Mouse (Mus musculus) neutrophil, adult 5-6 weeks (primary cell): ENCODE results near the gene Ntn4. TPM values are rescaled to one million over a fixed set of nuclear protein-coding genes. Genes with fewer than 3 reads are reported as not detected.

Experiments used
- ATAC-seq: fragments of 151-379, 151-347 bp; 2 replicates; pipeline ENCODE4 v1.8.0; 2017; ENCODE audit warnings: mild to moderate bottlenecking, moderate TSS enrichment; ENCODE audit not compliant: insufficient number of reproducible peaks, poor library complexity, low FRiP score, severe bottlenecking; ENCODE audit errors: extremely low read depth
- total RNA-seq: library from RNA; stranded (forward); fragments of 200-1000 nt; gene quantifications from 2 replicates; pipeline ENCODE4 v1.2.3, GENCODE M21; 2017

Gene Ntn4
- total RNA-seq = not detected in 2 replicates

DNA sequence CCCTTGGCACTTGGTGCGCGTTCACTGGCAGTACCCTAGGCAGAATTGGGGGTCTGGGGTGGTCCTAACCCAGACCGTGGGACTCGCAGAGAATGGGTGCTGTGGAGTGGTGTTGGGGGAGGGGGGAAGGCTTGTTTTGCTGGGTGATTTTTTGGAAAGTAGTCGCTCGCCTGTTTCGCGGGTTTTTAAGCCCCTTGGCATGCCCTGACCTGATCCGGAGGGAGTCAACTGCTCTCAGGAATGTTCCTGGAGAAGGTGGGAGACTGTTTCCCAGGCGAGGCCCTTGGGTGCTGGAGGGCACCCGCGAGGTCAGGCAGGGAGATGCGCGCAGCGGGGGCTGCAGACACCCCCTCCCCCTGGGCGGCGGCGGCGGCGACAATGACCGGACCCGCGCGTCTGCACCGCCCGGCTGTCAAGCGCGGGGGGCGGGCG is at the start of gene Ntn4:
TSS of gene Ntn4 (plus strand) at position 161 of the 432 bp plus-strand sequence.
- no peak for ATAC-seq

DNA sequence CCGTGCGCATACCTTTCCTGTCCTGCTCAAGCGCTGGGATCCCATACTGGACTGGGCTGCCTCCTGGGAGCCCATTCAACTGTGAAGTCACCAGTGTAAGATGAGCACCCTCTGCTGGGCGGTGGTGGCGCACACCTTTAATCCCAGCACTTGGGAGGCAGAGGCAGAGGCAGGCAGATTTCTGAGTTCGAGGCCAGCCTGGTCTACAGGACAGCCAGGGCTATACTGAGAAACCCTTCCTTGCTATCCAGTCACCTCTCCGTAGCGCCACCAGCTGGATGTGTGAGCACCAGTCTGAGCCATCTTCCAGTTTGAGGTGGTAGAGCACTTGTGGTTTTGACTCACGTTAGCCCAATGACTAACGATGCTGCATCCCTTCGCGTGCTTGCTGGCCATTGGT is 48.0 kb upstream of the Ntn4 start:
- no peak for ATAC-seq

DNA sequence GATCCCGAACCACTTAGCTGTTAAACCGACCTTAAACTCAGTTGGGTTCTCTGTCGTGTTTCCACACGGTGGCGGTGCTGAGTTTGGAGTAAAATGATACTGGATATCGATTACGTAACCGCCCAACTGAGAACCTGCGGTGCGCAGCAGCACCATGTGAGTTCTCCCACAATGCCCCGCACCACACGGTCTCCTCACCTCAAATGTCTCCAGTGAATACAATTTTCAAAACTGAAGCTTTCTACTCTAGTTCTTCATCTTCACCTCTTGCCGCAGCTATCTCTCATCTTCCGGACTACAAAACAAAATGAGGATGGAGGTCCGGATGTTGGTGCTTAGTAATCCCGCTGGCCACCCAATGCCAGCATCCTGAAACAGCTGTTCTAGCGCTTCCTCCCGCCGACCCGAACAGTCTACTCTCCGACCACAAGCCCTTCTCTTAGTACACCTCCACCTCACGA is 46.4 kb upstream of the Ntn4 start:
- peak; percentile 78 for ATAC-seq

DNA sequence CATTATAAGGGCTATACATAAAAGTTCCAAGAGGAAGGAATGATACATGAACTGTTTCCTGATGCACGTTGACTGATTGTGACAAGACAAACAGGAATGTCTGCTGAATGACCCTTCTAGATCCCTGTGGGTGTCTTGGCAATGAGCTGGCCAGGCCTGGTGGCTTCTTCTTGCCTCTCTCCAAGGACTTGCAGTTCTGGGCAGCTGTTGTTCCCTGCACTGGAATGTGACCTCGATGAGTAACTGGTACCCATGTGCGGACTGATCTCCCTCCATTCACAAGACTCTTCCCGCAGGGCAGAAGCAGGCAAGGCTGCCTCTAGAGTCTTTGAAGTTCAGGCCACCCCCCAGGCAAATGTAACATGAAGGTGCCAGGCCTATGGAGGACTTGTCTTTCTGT is 44.6 kb upstream of the Ntn4 start:
- ATAC-seq = no peak

DNA sequence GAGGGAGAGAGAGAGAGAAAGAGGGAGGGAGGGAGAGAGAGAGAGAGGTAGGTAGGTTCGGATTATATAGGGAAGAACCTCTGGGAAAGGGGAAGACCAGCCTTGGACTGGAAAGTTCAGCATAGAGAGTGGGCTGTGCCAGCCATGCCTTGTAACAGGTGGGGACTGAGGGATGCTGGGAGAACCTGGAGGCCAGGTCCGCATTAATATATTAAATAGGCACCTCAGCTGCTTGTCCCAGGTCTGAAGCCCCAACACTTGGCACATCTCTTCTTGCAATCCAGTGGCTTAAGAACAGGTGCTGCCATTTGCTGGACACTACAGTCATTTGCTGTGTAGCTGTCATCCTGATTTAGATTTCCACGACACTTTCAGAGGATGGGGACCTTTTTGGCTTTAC is 43.8 kb upstream of the Ntn4 start:
- ATAC-seq = no peak

DNA sequence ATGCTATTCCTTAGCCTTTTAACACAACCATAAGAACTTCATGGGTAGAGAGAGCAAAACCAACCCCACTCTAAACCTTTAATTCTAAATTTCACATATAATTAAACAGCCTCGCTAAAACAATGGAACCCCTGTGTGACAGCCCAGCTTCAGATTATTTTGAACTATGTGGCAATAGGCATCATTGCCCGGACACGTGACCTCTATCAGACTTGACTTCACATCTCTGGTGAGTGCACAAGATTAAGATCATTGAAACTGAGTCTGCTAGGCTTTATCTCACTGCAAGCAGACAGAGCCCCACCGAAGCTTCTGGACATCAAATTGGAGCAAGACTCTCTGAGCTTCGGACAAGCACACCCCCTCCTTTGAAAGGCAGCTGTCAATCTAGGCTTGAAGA is 38.2 kb upstream of the Ntn4 start:
- ATAC-seq = no peak

DNA sequence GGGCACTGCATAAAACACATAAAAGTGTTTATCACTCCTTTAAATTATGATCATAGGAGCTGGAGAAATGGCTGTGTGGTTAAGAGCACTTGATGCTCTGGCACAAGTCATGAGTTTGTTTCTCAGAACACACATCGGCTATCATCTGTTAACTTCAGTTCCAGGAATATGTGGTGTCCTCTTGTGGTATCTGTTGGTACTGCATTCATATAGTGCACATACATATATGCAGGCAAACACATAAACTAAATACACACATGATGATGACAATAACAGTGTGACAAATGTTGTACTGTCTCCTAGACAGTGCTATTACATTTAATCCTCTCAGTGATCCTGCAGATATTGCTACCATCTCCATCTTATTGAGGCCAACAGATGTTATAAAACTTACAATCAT is 37.2 kb upstream of the Ntn4 start:
- no peak for ATAC-seq

DNA sequence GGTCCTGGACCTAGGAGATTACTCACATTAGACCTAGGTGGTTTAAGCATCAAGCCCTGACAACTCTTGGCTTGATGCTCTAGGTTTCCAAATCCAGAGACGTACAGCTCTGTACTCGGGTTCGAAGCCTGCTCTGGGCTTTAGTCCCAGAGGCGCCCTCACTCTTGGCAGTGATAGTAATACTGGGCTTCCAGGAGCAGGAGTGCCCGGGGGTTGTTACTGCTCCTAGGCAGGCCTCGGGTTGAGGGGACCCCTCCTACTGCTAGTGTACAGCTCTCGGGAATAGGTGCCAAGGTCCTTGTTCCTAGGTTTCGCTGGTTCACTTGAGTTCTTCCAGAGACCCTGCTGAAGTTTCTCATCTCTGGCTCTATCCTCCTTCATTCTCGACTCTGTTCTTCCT is 34.2 kb upstream of the Ntn4 start:
- no peak for ATAC-seq

DNA sequence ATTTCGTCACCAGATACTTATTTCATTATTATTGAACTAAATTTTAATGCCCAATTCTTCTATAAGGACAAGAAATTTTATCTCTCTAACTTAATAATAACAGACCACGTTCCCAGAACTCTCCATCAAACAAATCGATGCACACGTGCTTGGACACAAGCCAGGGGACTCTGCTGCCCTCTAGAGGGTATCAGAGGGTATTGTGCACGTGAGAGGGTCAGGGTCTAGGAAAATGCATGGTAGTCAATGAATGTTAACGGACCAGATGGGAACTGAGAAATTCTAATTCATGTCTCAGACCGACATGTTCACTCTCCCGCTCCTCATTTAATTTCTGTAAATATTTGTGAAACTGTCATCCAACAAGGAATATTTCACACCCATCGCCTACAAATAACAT is 32.4 kb upstream of the Ntn4 start:
- ATAC-seq = 0 out of 2 replicates have a peak, but pooled peaks have one; percentile 26

DNA sequence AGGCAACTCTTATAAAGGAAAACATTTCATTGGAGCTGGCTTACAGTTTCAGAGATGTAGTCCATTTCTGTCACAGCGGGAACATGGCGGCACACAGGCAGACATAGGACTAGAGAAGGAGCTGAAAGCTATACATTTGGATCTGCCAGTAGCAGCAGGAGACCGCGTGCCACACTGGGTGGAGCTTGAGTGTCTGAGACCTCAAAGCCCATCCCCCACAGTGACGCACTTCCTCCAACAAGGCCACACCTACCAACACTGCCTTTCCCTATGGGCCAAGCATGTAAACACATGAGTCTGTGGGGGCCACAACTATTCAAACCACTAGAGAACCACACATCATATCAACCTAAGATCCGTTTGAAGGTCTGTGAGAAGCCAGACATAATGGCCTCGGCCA is 31.2 kb upstream of the Ntn4 start:
- ATAC-seq = no peak

DNA sequence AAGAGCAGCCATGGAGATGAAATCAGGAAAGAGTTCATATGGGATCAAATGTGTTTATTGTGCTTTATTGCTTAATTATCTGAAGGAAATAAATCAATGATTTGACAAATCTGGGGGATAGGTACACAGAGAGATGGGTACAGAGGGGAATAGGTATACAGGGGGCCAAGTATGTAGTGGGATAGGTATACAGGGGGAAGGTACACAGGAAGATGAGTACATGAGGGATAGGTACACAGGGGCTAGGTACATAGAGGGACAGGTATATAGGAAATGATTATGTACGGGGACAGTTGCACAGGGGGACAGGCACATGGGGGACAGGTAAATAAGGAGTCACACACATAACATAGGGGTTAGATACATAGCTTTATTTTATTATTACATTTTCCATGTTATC is 29.6 kb upstream of the Ntn4 start:
- no peak for ATAC-seq

DNA sequence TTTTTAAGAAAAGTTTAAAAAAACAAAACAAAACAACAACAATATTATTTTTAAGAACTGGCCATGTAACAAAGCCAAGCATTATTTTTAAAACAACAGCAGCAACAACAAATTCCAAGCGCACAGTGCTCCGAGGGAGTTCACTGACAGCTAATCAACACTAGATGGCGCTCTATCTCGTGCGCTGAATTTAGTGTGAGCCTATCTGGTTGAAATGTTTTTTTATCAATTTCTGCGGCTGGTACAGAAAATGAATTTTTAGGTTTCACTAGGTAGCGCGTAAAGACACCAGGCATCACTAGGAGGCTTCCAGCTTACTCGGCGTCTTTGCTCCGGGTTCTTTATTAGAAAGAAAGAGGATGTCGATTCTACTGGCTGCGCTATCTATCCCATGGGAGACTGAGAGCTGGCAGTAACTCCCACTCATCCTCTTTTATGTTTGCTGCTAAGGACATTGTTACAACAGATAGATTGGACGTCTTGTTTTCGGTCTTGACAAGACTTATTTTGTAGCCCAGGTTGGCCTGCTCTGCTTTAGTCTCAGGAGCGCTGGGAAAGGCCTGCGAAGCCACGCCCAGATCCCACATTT is 29.0 kb upstream of the Ntn4 start:
- ATAC-seq = peak; percentile 62

DNA sequence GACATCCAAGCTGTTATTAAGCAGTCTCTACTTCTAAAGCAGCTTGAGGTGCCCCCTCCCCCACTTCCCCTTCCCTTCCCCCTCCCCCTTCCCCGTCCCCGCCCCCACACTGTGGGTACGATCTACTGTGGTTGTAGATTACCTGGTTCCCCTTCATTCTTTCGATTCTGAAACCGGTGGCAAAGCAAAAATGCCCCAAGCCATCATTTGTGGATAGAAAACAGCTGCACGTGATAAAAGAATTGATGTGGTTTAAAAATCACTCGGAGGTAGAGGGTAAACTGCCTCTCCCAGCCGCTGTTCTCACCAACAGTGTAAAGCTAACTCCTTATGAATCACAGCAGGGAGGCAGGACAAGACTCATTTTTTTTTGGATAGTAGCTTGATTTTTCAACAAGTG is 25.6 kb upstream of the Ntn4 start:
- ATAC-seq = 0 out of 2 replicates have a peak, but pooled peaks have one; percentile 6

DNA sequence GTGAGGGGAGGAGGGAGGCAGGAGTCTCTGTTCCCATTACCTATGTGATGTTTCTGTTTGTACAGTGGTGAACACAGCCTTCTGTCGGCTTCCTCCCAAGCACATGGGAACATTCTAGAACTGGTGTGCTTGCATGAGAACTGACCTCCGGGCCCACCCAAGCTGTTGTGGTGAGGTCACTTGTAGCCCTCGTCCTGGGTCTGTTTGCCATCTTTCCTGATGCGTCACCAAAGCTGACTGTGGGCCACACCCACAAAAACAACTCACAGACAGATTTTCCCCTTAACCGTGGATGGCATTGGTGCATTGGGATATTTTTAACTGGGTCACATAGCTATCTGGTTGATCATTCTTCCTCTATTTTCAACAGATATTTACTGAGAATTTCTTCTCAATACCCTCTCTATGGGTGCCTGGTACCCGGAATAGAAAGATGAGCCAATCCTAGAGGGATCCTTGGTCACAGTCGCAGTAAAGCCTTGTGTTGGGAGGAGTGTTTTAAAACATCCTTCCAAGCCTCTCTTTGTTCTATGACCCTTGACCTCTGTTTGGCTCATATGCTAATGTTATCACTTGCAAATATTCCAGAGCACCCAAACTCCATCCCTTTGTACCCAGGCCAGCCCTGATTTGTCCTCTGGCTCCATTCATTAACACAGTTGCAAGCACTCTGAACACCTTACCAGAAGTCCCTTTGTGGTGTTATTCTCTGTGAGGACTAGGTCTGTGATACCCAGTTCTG is 19.9 kb upstream of the Ntn4 start:
- ATAC-seq = no peak

DNA sequence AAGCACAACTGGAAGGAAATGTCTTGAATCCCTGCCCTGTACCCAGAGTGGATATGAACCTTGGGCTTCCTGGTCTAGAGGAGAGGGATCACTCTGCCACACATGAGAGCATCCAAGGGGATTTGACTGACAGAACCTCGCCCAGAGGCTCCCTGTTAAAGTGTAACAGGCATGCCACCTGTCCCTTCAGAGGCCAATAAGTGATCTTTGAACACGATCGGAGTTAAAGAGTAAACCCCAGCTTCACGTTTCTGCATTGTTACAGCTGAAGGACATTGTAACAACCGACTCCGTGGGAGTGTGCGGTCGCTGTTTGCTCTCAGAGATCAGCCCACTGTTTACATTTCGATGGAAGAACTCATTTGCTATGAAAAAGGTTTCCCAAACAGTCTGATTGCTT is 16.8 kb upstream of the Ntn4 start:
- ATAC-seq = no peak

DNA sequence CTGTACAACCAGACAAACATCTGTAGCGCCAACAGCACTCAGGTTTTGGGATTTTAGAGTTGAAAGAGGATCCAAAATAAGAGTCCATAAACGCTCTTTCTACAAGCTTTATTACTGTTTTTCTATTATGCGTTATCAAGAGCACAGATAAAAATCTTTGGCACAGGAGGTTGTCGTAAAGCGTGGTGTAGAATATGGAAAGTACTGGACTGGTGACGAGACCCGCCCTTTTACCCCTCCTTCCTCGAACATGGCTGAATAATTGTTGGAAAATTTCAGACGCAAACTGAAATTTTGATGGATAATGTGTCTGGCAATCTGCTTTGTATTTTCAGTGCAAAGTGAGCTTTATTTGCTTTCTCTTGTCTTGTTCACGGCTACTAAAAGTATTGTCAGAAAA is 16.3 kb upstream of the Ntn4 start:
- no peak for ATAC-seq

DNA sequence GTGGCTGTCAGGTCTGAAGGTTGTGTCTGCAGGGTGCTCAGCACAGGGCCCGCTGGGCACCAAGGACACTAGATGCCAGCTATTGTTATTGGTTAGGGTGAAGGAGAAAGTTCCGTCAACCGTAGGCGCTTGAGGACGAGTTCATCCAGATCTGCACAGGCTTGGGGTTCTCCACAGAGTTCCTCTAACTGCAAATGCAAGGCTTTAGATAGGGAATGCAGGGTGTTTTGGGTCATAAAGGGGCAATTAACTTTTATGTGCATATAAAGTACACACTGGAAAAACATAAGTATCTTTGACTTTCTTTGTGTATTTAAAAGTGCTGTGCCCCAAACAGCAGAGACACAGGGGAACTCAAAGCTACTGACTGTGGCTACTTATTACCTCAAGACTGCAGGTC is 10.2 kb upstream of the Ntn4 start:
- no peak for ATAC-seq

DNA sequence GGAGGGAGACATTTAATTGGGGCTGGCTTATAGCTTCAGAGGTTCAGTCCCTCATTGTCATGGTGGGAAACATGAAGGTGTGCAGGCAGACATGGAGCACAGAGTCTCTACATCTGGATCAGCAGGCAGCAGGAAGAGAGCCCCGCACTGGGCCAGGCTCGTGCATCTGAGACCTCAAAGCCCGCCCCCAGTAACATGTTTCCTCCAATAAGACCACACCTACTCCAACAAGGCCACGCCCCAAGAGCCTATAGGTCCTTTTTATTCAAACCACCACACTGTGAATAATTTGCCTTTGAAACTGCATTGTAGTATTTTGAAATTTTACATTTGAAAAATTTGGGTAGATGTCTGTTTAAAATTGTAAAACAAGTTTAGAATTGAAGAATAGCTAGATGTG is 8.4 kb upstream of the Ntn4 start:
- no peak for ATAC-seq

DNA sequence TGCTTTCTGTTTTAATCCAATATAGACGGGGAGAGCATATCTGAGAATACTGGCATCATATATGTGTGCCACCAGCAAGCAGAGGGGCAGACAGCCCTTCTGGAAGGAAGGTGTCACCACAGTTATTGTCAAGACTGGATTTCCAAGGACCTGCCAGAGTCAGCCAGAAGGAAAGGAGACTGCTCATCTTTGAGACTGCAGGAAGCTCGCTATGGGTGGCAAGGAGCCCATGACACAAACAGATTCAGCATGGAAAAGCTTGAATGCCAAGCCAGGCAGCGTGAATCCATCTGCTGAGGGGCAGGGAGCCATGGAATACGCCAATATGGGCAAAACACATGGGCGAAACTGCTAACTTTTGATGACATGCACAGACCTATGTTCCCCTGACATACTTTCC is 6.9 kb upstream of the Ntn4 start:
- no peak for ATAC-seq

DNA sequence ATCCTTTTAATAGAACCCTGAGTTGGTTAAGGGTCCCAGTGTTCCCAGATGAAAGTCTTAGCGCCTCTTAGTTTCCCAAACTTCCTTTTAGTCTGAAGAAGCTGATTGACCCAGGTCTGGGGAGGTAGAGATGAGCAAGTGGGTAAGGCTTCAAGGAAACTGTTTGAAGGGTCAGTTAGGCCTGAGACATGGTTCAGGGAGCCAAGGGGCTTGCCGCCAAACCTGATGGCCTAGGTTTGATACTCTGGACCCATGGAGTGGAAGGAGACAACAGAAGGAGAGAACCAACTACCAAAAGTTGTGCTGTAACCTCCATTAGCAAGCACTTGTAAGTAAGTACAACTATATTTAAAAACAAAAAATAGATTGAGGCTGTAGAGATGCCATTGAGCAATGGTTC is 6.5 kb upstream of the Ntn4 start:
- ATAC-seq = no peak

DNA sequence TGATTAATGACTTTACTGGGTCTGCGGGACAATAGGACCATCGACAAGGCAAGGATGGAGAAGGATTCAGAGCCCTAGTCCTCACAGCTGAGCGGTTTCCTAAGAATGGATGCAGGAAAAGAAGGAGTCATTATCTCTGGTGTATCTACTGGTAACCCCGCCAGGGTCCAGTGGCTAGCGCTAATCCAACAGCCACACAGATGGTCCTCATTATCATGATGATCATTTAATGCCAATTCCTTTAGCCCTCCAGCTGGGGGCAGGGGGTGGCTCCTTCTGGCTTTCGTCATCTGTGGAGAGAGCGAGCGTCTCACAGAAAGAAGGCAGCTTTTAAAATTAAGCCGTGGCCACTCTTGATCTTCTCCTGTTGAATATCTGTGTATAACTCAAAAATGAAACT is 4.5 kb upstream of the Ntn4 start:
- ATAC-seq = no peak
